Mouse (Mus musculus): ENCODE results near the gene Rpl23a.
"Not testable (repeated sequence)": the region's sequence is repeated elsewhere in the genome, so short reads cannot be mapped to it uniquely, and the experiment has no call there.

Gene Rpl23a

DNA sequence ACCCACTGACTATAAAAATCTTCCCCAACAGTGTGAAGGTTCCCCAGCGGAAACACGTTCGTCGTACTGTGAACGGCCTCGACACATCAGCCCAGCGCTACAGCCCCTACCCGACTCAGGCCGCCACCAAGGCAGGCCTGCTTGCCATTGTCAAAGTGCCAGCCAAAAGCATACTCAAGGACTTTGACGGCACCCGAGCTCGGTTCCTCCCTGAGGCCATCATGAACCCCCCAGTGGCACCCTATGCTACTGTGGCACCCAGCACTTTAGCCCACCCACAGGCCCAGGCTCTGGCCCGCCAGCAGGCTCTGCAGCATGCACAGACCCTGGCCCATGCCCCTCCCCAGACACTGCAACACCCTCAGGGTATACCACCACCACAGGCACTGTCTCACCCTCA lies 29.6 kb downstream of the Rpl23a start:
- Histone ChIP-seq H3K36me3 (ENCODE audit: control insufficient read depth, insufficient read depth, low read length, poor library complexity, severe bottlenecking) (peaks cover 2% of the 10 kb centered on the region; the same call in 1 of the 2 replicates), H3K27me3 (ENCODE audit: control insufficient read depth, insufficient read depth, low read length, poor library complexity, severe bottlenecking) (no peaks in the 10 kb centered on the region)
- DNase-seq (ENCODE audit: low read depth, low spot score) = no peak

DNA sequence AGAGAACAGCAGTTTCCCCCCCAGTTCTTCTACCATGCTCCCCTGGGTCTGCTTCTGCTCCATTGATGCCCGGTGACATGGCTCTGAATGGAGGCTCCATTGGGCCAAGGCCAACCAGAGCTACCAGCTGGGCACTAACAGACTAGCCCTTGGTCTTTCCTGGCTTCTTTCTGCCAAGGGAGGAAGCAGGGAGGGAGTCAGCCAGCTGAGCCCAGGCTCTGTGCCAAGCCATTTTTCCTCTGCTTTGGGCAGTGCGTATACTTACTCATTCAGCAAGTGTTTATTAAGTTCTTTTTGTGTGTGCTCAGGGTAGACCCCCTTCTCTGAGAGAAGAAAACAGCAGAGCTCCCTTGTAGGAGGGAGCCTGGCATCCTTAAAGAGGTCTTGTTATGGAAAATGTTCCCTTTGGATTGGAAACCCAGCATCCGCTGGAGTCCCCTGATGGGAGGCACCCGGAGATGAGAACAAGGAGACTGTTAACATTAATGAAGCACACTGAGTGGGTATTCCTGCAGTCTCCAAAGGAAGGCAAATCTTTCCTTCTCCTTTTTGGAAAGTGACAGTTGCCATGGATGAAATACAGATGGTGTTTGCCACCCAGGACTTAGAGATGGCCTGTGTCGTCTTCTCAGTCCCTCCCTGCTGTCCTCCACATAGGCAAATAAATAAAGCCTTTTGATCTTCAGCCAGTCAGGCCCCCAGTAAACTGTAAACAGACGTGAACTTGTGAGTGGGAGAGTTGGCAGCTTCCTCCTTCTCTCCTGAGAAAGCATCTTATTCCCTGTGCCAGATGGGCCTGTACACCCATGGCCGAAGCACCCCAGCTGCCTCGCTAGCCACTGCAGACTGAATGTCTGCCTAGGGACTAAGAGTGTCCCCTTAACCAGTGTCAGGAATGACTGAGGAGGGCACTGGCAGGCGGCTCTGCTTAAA lies 30.8 kb downstream of the Rpl23a start:
- Histone ChIP-seq H3K36me3 (ENCODE audit: control insufficient read depth, insufficient read depth, low read length, poor library complexity, severe bottlenecking) (peaks cover 3% of the 10 kb centered on the region; the same call in 1 of the 2 replicates), H3K27me3 (ENCODE audit: control insufficient read depth, insufficient read depth, low read length, poor library complexity, severe bottlenecking) (no peaks in the 10 kb centered on the region)
- DNase-seq (ENCODE audit: low read depth, low spot score) = no peak

DNA sequence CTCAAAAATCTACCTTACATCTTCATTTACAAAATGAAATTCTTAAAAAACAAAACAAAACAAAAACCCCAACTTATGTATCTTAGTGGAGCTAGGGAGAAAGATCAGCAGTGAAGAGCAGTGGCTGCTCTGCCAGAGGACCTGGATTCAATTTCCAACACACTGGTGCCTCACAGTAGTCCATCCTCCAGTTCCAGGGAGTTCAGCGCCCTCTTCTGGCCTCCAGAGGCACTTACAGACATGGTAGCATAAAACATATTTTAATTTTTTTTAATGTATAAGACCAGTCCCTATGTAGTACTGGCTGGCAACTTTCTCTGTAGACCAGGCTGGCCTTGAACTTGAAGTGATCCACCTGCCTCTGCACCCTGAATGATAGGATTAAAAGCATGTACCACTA lies 32.2 kb downstream of the Rpl23a start:
- Histone ChIP-seq H3K27me3 (ENCODE audit: control insufficient read depth, insufficient read depth, low read length, poor library complexity, severe bottlenecking) (no peaks in the 10 kb centered on the region), H3K36me3 (ENCODE audit: control insufficient read depth, insufficient read depth, low read length, poor library complexity, severe bottlenecking) (peaks cover 4% of the 10 kb centered on the region; the same call in 1 of the 2 replicates)
- DNase-seq (ENCODE audit: low read depth, low spot score) = peak; percentile 38

DNA sequence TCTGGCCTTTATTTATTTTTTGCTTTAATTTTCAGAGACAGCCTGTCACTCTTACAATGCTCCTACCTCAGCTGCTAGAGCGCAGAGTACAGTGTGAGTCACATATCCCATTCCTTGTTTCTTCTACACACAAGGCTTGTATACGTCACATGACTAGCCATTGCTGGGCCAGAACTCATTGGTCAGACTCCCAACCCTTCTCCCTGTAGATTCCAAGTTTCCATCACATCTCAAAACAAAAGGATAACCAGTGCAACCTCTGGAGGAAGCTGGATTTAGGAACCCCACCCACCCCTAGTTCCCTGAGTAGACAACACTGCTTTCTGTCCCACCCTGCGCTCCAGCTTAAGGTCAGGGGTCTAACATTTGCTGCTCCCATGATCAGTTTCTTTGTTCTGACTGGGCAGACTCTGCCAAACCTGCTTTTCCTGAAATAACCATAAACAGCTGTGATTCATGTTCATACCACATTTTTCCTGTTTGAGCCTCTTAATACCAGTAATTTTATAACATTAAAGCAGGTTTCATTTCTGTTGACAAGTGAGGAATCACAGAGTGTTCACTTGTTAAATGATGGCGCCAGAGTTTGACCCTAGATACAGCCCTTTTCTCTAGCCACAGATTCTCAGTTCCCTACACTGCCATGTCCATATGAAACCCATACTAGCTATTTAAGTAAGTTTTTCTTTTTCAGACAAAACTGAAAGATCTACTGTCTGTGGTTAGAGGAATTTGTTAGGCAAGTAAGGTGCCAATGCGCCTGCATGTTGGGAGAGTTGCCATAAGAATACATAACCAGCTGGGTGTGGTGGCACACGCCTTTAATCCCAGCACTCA lies 36.5 kb downstream of the Rpl23a start:
- H3K27me3 ChIP-seq (ENCODE audit: control insufficient read depth, insufficient read depth, low read length, poor library complexity, severe bottlenecking) = no peaks in the 10 kb centered on the region
- no peak for DNase-seq (ENCODE audit: low read depth, low spot score)
- H3K36me3 ChIP-seq (ENCODE audit: control insufficient read depth, insufficient read depth, low read length, poor library complexity, severe bottlenecking) = peaks cover 5% of the 10 kb centered on the region; the same call in 1 of the 2 replicates

DNA sequence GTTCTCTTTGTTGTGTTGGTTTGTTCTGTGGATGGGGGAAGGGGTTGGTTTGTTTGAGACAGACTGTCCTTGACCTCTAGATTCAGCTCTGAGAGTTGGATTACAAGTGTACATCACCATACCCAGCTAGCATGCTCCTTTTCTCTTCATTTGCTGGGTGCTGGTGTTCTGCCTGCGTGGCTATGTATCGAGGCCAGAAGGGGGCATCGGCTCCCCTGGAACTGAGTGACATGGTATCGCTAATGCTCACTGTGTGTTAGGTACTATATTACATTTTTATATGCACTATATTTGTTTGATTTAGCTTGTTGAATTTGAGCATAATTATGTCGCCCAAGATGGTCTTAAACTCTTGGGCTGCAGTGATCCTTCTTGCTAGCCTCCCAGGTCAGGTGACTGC lies 37.2 kb downstream of the Rpl23a start:
- Histone ChIP-seq H3K27me3 (ENCODE audit: control insufficient read depth, insufficient read depth, low read length, poor library complexity, severe bottlenecking) (no peaks in the 10 kb centered on the region), H3K36me3 (ENCODE audit: control insufficient read depth, insufficient read depth, low read length, poor library complexity, severe bottlenecking) (peaks cover 5% of the 10 kb centered on the region)
- no peak for DNase-seq (ENCODE audit: low read depth, low spot score)

DNA sequence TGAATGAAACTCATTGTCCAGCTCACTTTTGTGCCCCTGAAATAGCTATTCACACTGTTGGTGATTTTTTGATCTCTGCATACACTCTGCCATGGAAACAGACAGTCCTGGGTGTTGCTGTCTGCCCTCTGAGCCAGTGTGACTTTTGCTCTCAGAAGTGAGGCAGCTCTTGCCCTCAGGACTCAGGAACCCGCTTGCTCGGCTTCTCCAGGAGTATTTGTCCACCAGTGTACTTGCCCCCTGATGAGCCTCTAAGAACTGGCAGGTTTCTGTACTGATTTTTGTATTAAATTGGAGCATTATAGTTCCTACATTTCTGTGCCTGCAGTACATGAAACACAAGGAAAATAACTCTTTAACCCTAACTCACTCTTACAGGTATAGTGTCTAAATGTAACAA lies 39.9 kb downstream of the Rpl23a start:
- H3K27me3 ChIP-seq (ENCODE audit: control insufficient read depth, insufficient read depth, low read length, poor library complexity, severe bottlenecking) = no peaks in the 10 kb centered on the region
- DNase-seq (ENCODE audit: low read depth, low spot score) = no peak
- peaks cover 5% of the 10 kb centered on the region for H3K36me3 ChIP-seq (ENCODE audit: control insufficient read depth, insufficient read depth, low read length, poor library complexity, severe bottlenecking)

DNA sequence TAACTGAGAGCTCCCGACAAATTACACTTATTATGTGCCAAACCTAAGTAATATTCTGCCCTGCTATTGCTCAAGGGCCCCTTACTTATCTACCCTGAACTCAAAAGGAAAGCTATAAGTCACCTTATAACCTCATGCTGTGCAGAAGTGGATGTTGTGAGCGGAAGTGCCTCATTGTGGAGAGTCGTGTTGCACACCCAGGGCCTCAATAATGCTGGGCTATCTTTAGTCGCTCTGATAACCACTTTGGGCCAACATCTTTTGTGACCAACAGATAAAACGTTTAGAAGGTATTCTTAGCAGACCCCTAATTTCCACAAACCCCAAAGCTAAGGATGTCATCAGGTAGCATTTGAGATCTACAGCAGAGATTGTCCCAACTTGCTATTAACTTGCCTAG lies 42.7 kb downstream of the Rpl23a start:
- Histone ChIP-seq H3K27me3 (ENCODE audit: control insufficient read depth, insufficient read depth, low read length, poor library complexity, severe bottlenecking) (no peaks in the 10 kb centered on the region), H3K36me3 (ENCODE audit: control insufficient read depth, insufficient read depth, low read length, poor library complexity, severe bottlenecking) (peaks cover 1% of the 10 kb centered on the region; the same call in 1 of the 2 replicates)
- no peak for DNase-seq (ENCODE audit: low read depth, low spot score)

DNA sequence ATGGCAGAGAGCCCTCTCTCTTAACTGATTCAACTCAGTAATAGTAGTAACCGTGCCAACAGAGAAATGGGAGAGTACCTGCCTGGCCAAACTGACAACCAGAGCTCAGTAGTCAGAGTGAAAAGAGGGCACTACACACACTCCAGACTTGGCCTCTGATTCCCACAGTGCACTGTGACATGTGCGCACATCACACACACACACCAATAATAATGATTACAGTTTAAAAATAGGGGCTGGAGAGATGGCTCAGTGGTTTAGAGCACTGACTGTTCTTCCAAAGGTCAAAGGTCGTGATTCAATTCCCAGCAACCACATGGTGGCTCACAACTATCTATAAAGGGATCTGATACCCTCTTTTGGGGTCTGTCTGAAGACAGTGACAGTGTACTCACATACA lies 45.4 kb downstream of the Rpl23a start:
- no peak for DNase-seq (ENCODE audit: low read depth, low spot score)
- no peaks in the 10 kb centered on the region for H3K27me3 ChIP-seq (ENCODE audit: control insufficient read depth, insufficient read depth, low read length, poor library complexity, severe bottlenecking)
- peaks cover 1% of the 10 kb centered on the region; the same call in 1 of the 2 replicates for H3K36me3 ChIP-seq (ENCODE audit: control insufficient read depth, insufficient read depth, low read length, poor library complexity, severe bottlenecking)

DNA sequence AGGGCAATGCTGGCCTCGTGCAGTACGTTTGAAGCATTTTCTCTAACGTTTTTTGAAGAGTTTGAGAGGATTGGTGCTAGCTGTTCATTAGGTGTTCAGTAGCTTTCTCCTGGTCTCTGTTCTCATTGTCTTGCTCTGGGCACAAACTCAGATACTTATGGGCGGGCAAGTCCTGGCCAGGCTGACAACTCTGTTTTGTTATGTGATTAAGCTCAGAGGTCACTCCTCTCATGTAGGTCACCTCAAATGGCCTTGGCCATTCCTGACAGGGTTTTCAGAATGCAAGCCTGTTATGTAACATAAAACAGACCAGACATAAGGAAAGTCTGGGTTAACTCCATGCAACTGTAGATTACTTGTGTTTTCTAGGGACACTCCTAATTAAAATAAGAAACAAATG lies 45.8 kb downstream of the Rpl23a start:
- no peak for DNase-seq (ENCODE audit: low read depth, low spot score)
- no peaks in the 10 kb centered on the region; the same call in 1 of the 2 replicates for H3K36me3 ChIP-seq (ENCODE audit: control insufficient read depth, insufficient read depth, low read length, poor library complexity, severe bottlenecking)

DNA sequence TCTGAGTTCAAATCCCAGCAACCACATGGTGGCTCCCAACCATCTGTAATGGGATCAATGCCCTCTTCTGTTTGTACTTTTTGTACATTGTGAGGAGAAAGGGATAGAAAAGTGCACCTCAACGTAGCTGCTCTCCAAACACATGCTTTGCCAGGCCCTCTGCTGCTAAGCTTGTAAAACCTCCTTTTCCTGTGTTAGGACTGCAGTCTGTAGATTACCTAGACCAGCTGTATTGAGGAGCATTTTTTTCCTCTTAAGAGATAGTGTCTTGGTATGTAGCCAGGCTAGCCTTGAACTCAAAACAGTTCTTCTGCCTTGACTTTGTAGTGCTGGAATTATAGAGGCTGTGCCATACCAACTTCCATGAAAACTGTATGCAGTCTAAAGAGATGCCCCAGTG lies 47.3 kb downstream of the Rpl23a start:
- Histone ChIP-seq H3K27me3 (ENCODE audit: control insufficient read depth, insufficient read depth, low read length, poor library complexity, severe bottlenecking) (no peaks in the 10 kb centered on the region), H3K36me3 (ENCODE audit: control insufficient read depth, insufficient read depth, low read length, poor library complexity, severe bottlenecking) (no peaks in the 10 kb centered on the region; the same call in 1 of the 2 replicates)
- DNase-seq (ENCODE audit: low read depth, low spot score) = no peak

More for the DNA sequence above, 45.8 kb downstream of the Rpl23a start:
- no peaks in the 10 kb centered on the region for H3K27me3 ChIP-seq (ENCODE audit: control insufficient read depth, insufficient read depth, low read length, poor library complexity, severe bottlenecking)

DNA sequence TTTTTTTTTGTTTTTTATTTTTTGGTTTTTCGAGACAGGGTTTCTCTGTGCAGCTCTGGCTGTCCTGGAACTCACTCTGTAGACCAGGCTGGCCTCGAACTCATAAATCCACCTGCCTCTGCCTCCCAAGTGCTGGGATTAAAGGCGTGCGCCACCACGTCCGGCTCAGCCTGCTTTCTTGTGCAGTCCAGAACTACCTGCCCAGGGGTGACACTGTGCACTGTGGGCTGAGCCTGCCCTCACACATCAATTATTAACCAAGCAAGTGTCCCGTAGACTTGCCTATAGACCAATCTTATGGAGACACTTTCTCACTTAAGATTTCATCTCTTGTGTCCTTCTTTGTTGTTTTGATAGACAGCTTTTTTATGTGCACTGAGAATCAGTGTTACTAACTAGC lies 48.1 kb downstream of the Rpl23a start:
- H3K36me3 ChIP-seq (ENCODE audit: control insufficient read depth, insufficient read depth, low read length, poor library complexity, severe bottlenecking); DNase-seq (ENCODE audit: low read depth, low spot score); H3K27me3 ChIP-seq (ENCODE audit: control insufficient read depth, insufficient read depth, low read length, poor library complexity, severe bottlenecking): not testable (repeated sequence)

DNA sequence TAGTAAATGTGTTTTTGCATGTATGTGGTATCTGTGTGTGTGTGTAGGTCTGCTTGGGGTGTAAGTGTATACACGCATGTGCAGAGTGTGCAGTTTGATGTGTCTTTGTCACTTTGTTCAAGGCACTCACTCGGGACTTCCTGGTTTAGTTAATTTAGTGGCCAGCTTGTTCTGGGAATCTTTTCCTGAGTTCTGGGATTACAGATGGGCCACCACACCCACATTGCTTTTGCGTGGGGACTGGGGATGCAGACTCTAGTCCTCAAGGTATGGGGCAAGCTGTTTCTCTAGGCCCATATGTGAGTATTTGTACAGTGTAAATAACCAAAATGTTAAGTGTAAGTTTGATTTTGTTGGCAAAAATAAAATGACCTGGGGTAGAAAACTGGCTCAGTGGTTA lies 49.0 kb downstream of the Rpl23a start:
- Histone ChIP-seq H3K27me3 (ENCODE audit: control insufficient read depth, insufficient read depth, low read length, poor library complexity, severe bottlenecking) (no peaks in the 10 kb centered on the region), H3K36me3 (ENCODE audit: control insufficient read depth, insufficient read depth, low read length, poor library complexity, severe bottlenecking) (no peaks in the 10 kb centered on the region)
- no peak for DNase-seq (ENCODE audit: low read depth, low spot score)

DNA sequence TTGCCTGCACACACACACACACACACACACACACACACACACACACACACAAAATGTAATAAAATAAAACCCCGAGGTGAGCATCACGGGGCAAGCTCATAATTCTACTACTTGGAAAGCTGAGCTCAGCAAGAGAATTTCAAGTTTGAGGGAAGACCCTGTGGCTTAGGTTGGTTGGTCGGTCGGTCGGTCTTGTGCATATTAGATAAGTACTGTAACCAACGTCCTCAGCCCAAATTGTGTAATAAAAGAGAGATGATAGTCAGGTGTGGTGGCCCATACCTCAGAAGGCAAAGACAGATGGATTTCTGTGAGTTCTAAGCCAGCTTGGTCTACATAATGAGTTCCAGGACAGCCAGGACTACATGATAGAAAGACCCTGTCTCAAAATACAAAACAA lies 49.5 kb downstream of the Rpl23a start:
- DNase-seq (ENCODE audit: low read depth, low spot score) = no peak
- Histone ChIP-seq H3K36me3 (ENCODE audit: control insufficient read depth, insufficient read depth, low read length, poor library complexity, severe bottlenecking) (no peaks in the 10 kb centered on the region), H3K27me3 (ENCODE audit: control insufficient read depth, insufficient read depth, low read length, poor library complexity, severe bottlenecking) (no peaks in the 10 kb centered on the region)

Measured in splenic B cell, adult 2 months (primary cell).